Mouse (Mus musculus) heart, postnatal 0 days (tissue): ENCODE data around the gene Prpf4. TPM values are rescaled to one million over a fixed set of nuclear protein-coding genes. Genes with fewer than 3 reads are reported as not detected.

Experiments
- ATAC-seq: fragments of 200-750 bp; cut with Nextera tagmentation; 2 replicates; pipeline ENCODE4 v1.8.0; 2017; ENCODE audit warnings: low read depth, moderate number of reproducible peaks, moderate library complexity; ENCODE audit not compliant: insufficient read depth
- DNase-seq: peaks from one replicate; pipeline ENCODE4 v3.0.0-alpha.2; 2016; ENCODE audit warnings: low spot score
- H3K27ac ChIP-seq: fragments of 300-500 bp; sonication (generic); 2 replicates; pipeline ENCODE4 v1.5.1; 2014; ENCODE audit warnings: low read depth, mild to moderate bottlenecking
- H3K27me3 ChIP-seq: fragments of 300-500 bp; sonication (generic); 2 replicates; pipeline ENCODE4 v1.6.1; 2014; ENCODE audit warnings: low read length, mixed read lengths; ENCODE audit not compliant: control insufficient read depth, insufficient read depth
- H3K36me3 ChIP-seq: fragments of 300-500 bp; sonication (generic); replicated peaks from 2 replicates; pipeline ENCODE4 v1.6.1; 2014; ENCODE audit warnings: low read length, mixed read lengths; ENCODE audit not compliant: control insufficient read depth, insufficient read depth
- H3K4me1 ChIP-seq: fragments of 300-500 bp; sonication (generic); 2 replicates; pipeline ENCODE4 v1.6.1; 2014; ENCODE audit warnings: antibody characterized with exemption; ENCODE audit not compliant: control insufficient read depth, insufficient read depth
- H3K4me2 ChIP-seq: fragments of 300-500 bp; sonication (generic); 2 replicates; pipeline ENCODE4 v1.6.1; 2014; ENCODE audit warnings: low read depth, mild to moderate bottlenecking, low read length, moderate library complexity
- H3K4me3 ChIP-seq: fragments of 300-500 bp; sonication (generic); 2 replicates; pipeline ENCODE4 v1.5.1; 2014; ENCODE audit warnings: low read depth, low read length
- H3K9ac ChIP-seq: fragments of 300-500 bp; sonication (generic); replicated peaks from 2 replicates; pipeline ENCODE4 v1.6.1; 2014; ENCODE audit warnings: low read depth, low read length, mixed read lengths
- H3K9me3 ChIP-seq: fragments of 300-500 bp; sonication (generic); replicated peaks from 2 replicates; pipeline ENCODE4 v1.6.1; 2016; ENCODE audit warnings: low read length; ENCODE audit not compliant: control insufficient read depth
- CTCF ChIP-seq: IDR thresholded peaks from 2 replicates; pipeline ENCODE4 v1.5.1; 2016; ENCODE audit warnings: antibody characterized with exemption, control low read depth, low read depth
- EP300 ChIP-seq: IDR thresholded peaks from 2 replicates; pipeline ENCODE4 v1.6.1; 2016; ENCODE audit warnings: antibody characterized with exemption, low read depth
- WGBS: fragments of 180-500 bp; shearing (Covaris S2); extraction: QIAGEN DNeasy Blood & Tissue Kit; methylation state at CpG from one replicate; pipeline ENCODE4 v1.1.7; 2014; 5-methylcytosine and 5-hydroxymethylcytosine counted together
- polyA plus RNA-seq: library from polyadenylated mRNA; unstranded; fragments of >200 nt; fragmentation: Nextera tagmentation; extraction: Ambion mirVana; gene quantifications from 2 replicates; pipeline ENCODE4 v1.2.1, GENCODE M21; 2015
- total RNA-seq: library from RNA; depleted of rRNA; stranded (reverse); fragments of >200 nt; gene quantifications from 2 replicates; pipeline ENCODE4 v1.2.3, GENCODE M21; 2014; ENCODE audit warnings: low replicate concordance

The Prpf4 gene
- total and polyA plus RNA-seq, 2 experiments from 2014 or later = 8.1 to 16.7 TPM

DNA sequence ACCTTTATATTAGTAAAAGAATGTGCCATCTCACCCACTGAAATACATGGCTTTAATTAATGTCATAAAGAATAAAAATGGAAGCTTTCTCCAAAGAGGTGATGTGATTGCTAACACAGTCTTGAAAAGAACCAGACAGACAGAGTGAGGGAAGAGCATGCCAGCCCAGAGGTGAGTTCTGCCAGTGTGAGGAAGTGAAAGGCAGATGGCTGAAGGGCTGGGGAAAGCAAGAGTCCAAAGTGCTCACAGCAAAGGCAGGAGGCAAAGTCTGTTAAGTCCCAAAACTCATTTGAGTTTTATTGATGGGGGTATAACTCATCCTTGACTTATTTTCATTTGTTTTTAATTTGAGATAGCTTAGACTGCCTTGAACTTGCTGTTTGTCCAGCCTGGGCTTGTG is 22.1 kb downstream of the Prpf4 start:
- Histone ChIP-seq H3K4me1 (no peaks in the 10 kb centered on the region), H3K27ac (no peak overlapping the region), H3K9ac (no peak overlapping the region), H3K9me3 (no peaks in the 10 kb centered on the region), H3K27me3 (no peaks in the 10 kb centered on the region), H3K4me3 (no peak overlapping the region), H3K4me2 (no peak overlapping the region), H3K36me3 (0 out of 2 replicates have a peak, but pooled peaks cover 3% of the 10 kb centered on the region)
- DNase-seq (no peak), ATAC-seq (no peak)
- TF ChIP-seq EP300 (no peak), CTCF (no peak)

GRCm38 (mm10) chr4:62431522-62431921 is 22.9 kb downstream of the Prpf4 start:
- Histone ChIP-seq H3K4me2 (no peak overlapping the region), H3K4me1 (no peaks in the 10 kb centered on the region), H3K4me3 (no peak overlapping the region), H3K27ac (no peak overlapping the region), H3K9me3 (no peaks in the 10 kb centered on the region), H3K36me3 (no peaks in the 10 kb centered on the region), H3K27me3 (no peaks in the 10 kb centered on the region), H3K9ac (no peak overlapping the region)
- DNase-seq (no peak), ATAC-seq (no peak)
- WGBS = 72% methylated on average over 4 of the region's 4 CpGs
- TF ChIP-seq EP300 = no peak
- TF ChIP-seq CTCF = no peak

DNA sequence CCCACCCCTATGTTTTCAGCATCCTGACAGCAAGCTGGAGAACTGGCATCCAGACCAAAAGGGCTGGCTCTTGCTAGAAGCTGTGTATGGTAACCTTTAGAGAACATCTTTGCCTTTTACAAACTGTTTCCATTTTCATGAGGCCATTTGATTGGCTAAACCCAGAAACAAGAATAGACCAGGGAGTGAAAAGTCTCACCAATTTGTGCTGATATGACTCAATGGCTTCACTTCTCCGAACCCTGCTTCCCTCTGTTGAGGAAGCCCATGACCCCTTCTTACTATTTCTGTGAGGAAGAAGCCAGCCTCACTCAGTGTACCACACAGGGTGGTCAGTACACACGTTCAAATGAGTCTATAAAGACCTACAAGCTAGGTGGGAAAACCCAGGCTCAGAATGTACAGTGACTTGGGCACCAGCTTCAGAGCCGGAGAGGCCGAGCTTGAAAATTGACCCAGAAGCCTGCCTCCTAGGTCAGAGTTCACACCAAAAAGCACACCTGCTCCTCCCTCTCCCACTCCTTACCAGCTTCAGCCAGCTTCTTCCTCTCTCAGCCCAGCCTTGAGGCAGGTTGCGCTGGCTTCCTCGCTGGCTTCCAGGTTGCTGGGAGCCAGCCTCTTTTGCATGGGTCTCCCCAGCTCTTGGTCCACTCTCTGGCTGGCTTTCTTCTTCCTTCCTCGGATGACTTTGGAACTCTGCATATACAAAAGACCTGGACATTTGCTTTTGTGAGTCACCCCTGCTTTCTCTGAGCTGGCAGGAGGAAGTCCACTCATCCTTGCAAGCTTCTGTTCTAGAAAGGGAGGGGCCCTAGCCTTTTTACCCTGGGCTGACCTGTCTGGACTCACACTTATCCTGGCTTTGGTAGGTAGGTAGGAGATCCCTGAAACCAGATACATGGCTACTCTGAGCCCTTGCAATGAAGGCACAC is 25.6 kb downstream of the Prpf4 start:
- Histone ChIP-seq H3K9ac (no peak overlapping the region), H3K4me3 (no peak overlapping the region), H3K4me2 (no peak overlapping the region), H3K27me3 (no peaks in the 10 kb centered on the region), H3K4me1 (no peaks in the 10 kb centered on the region), H3K9me3 (no peaks in the 10 kb centered on the region), H3K36me3 (no peaks in the 10 kb centered on the region), H3K27ac (no peak overlapping the region)
- DNase-seq (no peak), ATAC-seq (no peak)
- 65% methylated on average over 7 of the region's 7 CpGs for WGBS
- no peak for TF ChIP-seq CTCF
- no peak for TF ChIP-seq EP300

GRCm38 (mm10) chr4:62435081-62435480 is 26.5 kb downstream of the Prpf4 start, which contains the start of gene Rnf183:
Rnf183 (minus strand) TSS chr4:62435252.
- 73% methylated on average over 6 of the region's 6 CpGs for WGBS
- H3K9ac ChIP-seq = no peak within 1 kb of the TSS
- H3K9me3 ChIP-seq = no peaks in the 10 kb centered on the region
- H3K27ac ChIP-seq = no peak within 1 kb of the TSS
- H3K4me2 ChIP-seq = no peak within 1 kb of the TSS
- TF ChIP-seq CTCF (no peak), EP300 (no peak)
- H3K27me3 ChIP-seq = no peaks in the 10 kb centered on the region
- H3K36me3 ChIP-seq = no peaks in the 10 kb centered on the region
- ATAC-seq (no peak), DNase-seq (no peak)
- H3K4me1 ChIP-seq = no peaks in the 10 kb centered on the region
- H3K4me3 ChIP-seq = no peak within 1 kb of the TSS

- ATAC-seq = no peak
- no peak for TF ChIP-seq EP300
- TF ChIP-seq CTCF = no peak
Observed at GRCm38 (mm10) chr4:62437256-62437778, 28.7 kb downstream of the Prpf4 start.

GRCm38 (mm10) chr4:62437871-62438270 is 29.3 kb downstream of the Prpf4 start:
- Histone ChIP-seq H3K4me3 (no peak overlapping the region), H3K27me3 (no peaks in the 10 kb centered on the region), H3K4me1 (no peaks in the 10 kb centered on the region), H3K9ac (no peak overlapping the region), H3K4me2 (no peak overlapping the region), H3K9me3 (no peaks in the 10 kb centered on the region), H3K27ac (no peak overlapping the region), H3K36me3 (no peaks in the 10 kb centered on the region)
- TF ChIP-seq CTCF = no peak
- TF ChIP-seq EP300 = no peak
- ATAC-seq = no peak
- WGBS = 77% methylated on average over 7 of the region's 7 CpGs
- DNase-seq = no peak

More at GRCm38 (mm10) chr4:62437256-62437778, 28.7 kb downstream of the Prpf4 start:
- Histone ChIP-seq H3K4me1 (no peaks in the 10 kb centered on the region), H3K4me3 (no peak overlapping the region), H3K27ac (no peak overlapping the region), H3K36me3 (no peaks in the 10 kb centered on the region), H3K9me3 (no peaks in the 10 kb centered on the region), H3K9ac (no peak overlapping the region), H3K4me2 (no peak overlapping the region), H3K27me3 (no peaks in the 10 kb centered on the region)
- DNase-seq = no peak
- 73% methylated on average over 3 of the region's 3 CpGs for WGBS
